Mouse (Mus musculus) midbrain, postnatal 0 days (tissue): ENCODE measurements at regions not wholly inside any gene's neighbourhood (a gene's known extent, or its start where the extent isn't known, plus 50 kb on each side); places are given as distances from the start of the nearest gene placed in this dataset.

ENCODE experiments used
- ATAC-seq: fragments of 200-750 bp; cut with Nextera tagmentation; 2 replicates; pipeline ENCODE4 v1.8.0; 2017; ENCODE audit warnings: moderate number of reproducible peaks, mild to moderate bottlenecking, moderate TSS enrichment, moderate library complexity; ENCODE audit not compliant: low FRiP score
- DNase-seq: peaks from one replicate; pipeline ENCODE4 v3.0.0-alpha.2; 2015; ENCODE audit warnings: low spot score
- H3K27ac ChIP-seq: fragments of 300-500 bp; sonication (generic); 2 replicates; pipeline ENCODE4 v1.5.1; 2014; ENCODE audit warnings: low read depth, mild to moderate bottlenecking, low read length, mixed read lengths
- H3K27me3 ChIP-seq: fragments of 300-500 bp; sonication (generic); 2 replicates; pipeline ENCODE4 v1.6.1; 2014; ENCODE audit warnings: low read length, control low read depth, mixed read lengths; ENCODE audit not compliant: insufficient read depth
- H3K36me3 ChIP-seq: fragments of 300-500 bp; sonication (generic); 2 replicates; pipeline ENCODE4 v1.6.1; 2014; ENCODE audit warnings: low read length, control low read depth, mixed read lengths; ENCODE audit not compliant: insufficient read depth
- H3K4me1 ChIP-seq: fragments of 300-500 bp; sonication (generic); 2 replicates; pipeline ENCODE4 v1.6.1; 2014; ENCODE audit warnings: mild to moderate bottlenecking, control low read depth, antibody characterized with exemption, low read length, mixed read lengths; ENCODE audit not compliant: insufficient read depth
- H3K4me2 ChIP-seq: fragments of 300-500 bp; sonication (generic); 2 replicates; pipeline ENCODE4 v1.6.1; 2014; ENCODE audit warnings: low read depth, mild to moderate bottlenecking, low read length, mixed read lengths; ENCODE audit not compliant: poor library complexity, severe bottlenecking
- H3K4me3 ChIP-seq: fragments of 300-500 bp; sonication (generic); 2 replicates; pipeline ENCODE4 v1.5.1; 2014; ENCODE audit warnings: low read depth, mild to moderate bottlenecking, low read length, moderate library complexity
- H3K9ac ChIP-seq: fragments of 300-500 bp; sonication (generic); replicated peaks from 2 replicates; pipeline ENCODE4 v1.6.1; 2014; ENCODE audit warnings: mild to moderate bottlenecking, low read length, moderate library complexity, mixed read lengths; ENCODE audit not compliant: poor library complexity, severe bottlenecking
- H3K9me3 ChIP-seq: fragments of 300-500 bp; sonication (generic); 2 replicates; pipeline ENCODE4 v1.6.1; 2016; ENCODE audit warnings: low read length, control low read depth
- CTCF ChIP-seq: IDR thresholded peaks from 2 replicates; pipeline ENCODE4 v1.5.1; 2016; ENCODE audit warnings: antibody characterized with exemption, mild to moderate bottlenecking
- WGBS: fragments of 180-500 bp; shearing (Covaris S2); extraction: QIAGEN DNeasy Blood & Tissue Kit; methylation state at CpG from one replicate; pipeline ENCODE4 v1.1.7; 2014; 5-methylcytosine and 5-hydroxymethylcytosine counted together

DNA sequence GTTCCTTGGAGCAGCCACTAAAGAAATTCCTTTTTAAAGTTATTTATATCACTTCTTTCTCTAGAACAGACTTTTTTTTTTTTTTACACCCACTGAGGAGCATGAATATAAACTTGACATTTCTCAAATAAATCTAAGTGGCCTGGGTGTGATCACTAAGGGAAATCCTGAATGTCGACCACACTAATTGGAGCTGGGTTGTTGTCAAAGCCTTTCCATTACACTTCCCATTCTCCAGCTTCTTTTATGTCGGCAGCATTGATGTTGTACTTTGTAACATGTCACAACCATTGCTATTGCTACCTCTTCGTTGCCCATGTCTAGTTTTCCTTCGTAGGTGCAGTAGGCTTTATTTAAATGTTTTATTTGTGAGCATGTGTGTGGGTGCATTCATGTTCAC, 77.1 kb upstream of the Phactr1 start:
- Histone ChIP-seq H3K4me2 (no peak overlapping the region), H3K36me3 (no peaks in the 10 kb centered on the region), H3K27me3 (no peaks in the 10 kb centered on the region), H3K4me3 (no peak overlapping the region), H3K9me3 (no peaks in the 10 kb centered on the region), H3K4me1 (no peaks in the 10 kb centered on the region), H3K27ac (no peak overlapping the region), H3K9ac (no peak overlapping the region)
- 82% methylated on average over 4 of the region's 4 CpGs for WGBS
- ATAC-seq = no peak
- no peak for DNase-seq
- no peak for TF ChIP-seq CTCF

GRCm38 (mm10) chr13:42607735-42608134, 72.7 kb upstream of the Phactr1 start:
- Histone ChIP-seq H3K9ac (no peak overlapping the region), H3K4me3 (no peak overlapping the region), H3K27ac (no peak overlapping the region), H3K4me1 (no peaks in the 10 kb centered on the region), H3K36me3 (no peaks in the 10 kb centered on the region), H3K27me3 (no peaks in the 10 kb centered on the region), H3K9me3 (no peaks in the 10 kb centered on the region), H3K4me2 (no peak overlapping the region)
- no peak for TF ChIP-seq CTCF
- ATAC-seq = no peak
- 44% methylated on average over 10 of the region's 10 CpGs for WGBS
- no peak for DNase-seq

GRCm38 (mm10) chr13:42608963-42609362, 71.5 kb upstream of the Phactr1 start:
- 20% methylated on average over 4 of the region's 4 CpGs for WGBS

DNA sequence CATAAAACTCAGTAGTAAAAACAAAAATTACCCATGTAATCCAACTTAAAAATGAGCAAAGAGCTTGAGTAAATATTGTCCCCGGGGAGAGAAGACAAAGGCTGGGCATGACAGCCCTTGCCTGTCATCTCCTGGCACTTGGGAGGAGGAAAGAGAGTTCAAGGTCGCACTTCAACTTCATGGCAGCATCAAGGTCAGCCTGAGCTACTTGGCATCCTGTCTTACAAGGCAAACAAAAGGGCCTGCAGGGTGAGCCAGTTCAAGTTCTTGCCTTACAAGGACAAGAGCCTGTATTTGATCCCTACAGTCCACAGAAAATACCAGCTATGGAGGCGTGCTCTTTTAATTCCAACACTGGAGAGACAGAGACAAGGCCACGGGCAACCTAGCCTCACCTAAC, 67.1 kb upstream of the Phactr1 start:
- no peak overlapping the region for H3K9ac ChIP-seq
- no peak for ATAC-seq
- no peaks in the 10 kb centered on the region for H3K4me1 ChIP-seq
- WGBS = 83% methylated on average over 4 of the region's 4 CpGs
- DNase-seq = no peak
- H3K27me3 ChIP-seq = no peaks in the 10 kb centered on the region
- no peak overlapping the region for H3K4me2 ChIP-seq
- H3K4me3 ChIP-seq = no peak overlapping the region
- H3K36me3 ChIP-seq = no peaks in the 10 kb centered on the region
- no peak overlapping the region for H3K27ac ChIP-seq
- H3K9me3 ChIP-seq = no peaks in the 10 kb centered on the region
- TF ChIP-seq CTCF = no peak

More at GRCm38 (mm10) chr13:42608963-42609362, 71.5 kb upstream of the Phactr1 start:
- Histone ChIP-seq H3K9me3 (no peaks in the 10 kb centered on the region), H3K4me2 (no peak overlapping the region), H3K9ac (no peak overlapping the region), H3K4me3 (no peak overlapping the region), H3K27ac (no peak overlapping the region), H3K36me3 (no peaks in the 10 kb centered on the region), H3K4me1 (no peaks in the 10 kb centered on the region), H3K27me3 (no peaks in the 10 kb centered on the region)
- 0 out of 2 replicates have a peak, but pooled peaks have one; percentile 11 for TF ChIP-seq CTCF
- ATAC-seq (no peak), DNase-seq (no peak)

GRCm38 (mm10) chr13:42615826-42616225, 64.6 kb upstream of the Phactr1 start:
- ATAC-seq (no peak), DNase-seq (no peak)
- Histone ChIP-seq H3K4me3 (no peak overlapping the region), H3K9ac (no peak overlapping the region), H3K27ac (no peak overlapping the region), H3K4me1 (no peaks in the 10 kb centered on the region), H3K27me3 (no peaks in the 10 kb centered on the region), H3K9me3 (no peaks in the 10 kb centered on the region), H3K36me3 (no peaks in the 10 kb centered on the region), H3K4me2 (no peak overlapping the region)
- no peak for TF ChIP-seq CTCF
- WGBS = 94% methylated on average over 5 of the region's 5 CpGs

DNA sequence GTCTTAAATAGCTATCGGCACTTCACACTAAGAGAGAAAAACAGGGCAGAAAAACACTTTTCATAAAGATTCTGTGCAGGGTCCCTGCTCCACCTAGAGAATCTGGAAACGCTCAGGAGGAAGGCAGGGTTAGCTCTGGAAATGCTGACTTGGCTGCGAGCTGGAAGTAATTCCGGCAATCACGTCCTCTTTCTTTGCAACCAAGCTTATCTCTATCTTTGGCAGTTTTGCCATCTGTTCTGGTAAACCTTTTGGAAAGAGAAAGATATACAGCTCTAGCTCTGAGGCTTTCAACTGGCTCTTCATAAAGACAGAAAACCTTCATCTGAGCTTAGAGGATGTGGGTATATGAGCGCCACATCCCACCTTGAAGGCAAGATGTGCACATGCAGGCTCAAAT, 63.2 kb upstream of the Phactr1 start:
- 93% methylated on average over 6 of the region's 6 CpGs for WGBS
- Histone ChIP-seq H3K27me3 (no peaks in the 10 kb centered on the region), H3K9me3 (no peaks in the 10 kb centered on the region), H3K36me3 (no peaks in the 10 kb centered on the region), H3K4me3 (no peak overlapping the region), H3K4me1 (no peaks in the 10 kb centered on the region), H3K27ac (no peak overlapping the region), H3K9ac (no peak overlapping the region), H3K4me2 (no peak overlapping the region)
- DNase-seq = no peak
- ATAC-seq = no peak
- no peak for TF ChIP-seq CTCF
